Mouse (Mus musculus) olfactory bulb, adult 2 months (tissue): ENCODE measurements around the gene Gja3.

Experiments
- CTCF ChIP-seq: fragments of 200-500 bp; IDR thresholded peaks from 2 replicates; pipeline ENCODE4 v1.5.1; 2012; ENCODE audit warnings: low read depth, mild to moderate bottlenecking, low read length, moderate library complexity; ENCODE audit not compliant: insufficient read depth
- POLR2A ChIP-seq: fragments of 200-500 bp; IDR thresholded peaks from 2 replicates; pipeline ENCODE4 v1.6.1; 2012; ENCODE audit warnings: mild to moderate bottlenecking, low read depth, low read length, moderate library complexity; ENCODE audit not compliant: insufficient read depth

DNA sequence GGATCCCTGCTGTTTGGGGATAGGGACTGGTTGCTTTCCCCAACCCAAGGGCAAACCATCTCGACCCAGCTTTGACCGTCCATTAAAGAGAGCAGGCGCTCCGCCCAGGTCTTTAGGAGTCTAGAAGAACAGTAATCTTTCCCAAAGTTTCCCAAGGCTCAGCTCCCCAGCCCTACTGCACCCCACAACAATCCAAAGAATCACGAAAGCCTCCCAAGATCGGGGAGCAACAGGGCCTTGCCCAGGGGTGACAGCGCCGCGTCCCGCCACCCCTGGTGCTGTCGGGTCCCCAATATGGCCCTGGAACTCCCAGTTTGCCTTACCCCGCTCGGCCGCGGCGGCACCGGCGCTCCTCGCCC is 717 bp downstream of the Gja3 start:
- TF ChIP-seq CTCF (no peak), POLR2A (no peak)
